Mouse (Mus musculus) brain, adult 2 months (tissue): ENCODE measurements around the gene Itpka.
"Not testable (repeated sequence)": the region's sequence is repeated elsewhere in the genome, so short reads cannot be mapped to it uniquely, and the experiment has no call there.

ENCODE experiments used
- DNase-seq: peaks from one replicate; pipeline ENCODE4 v3.0.0; 2011; ENCODE audit warnings: low read depth, low spot score

Itpka gene

DNA sequence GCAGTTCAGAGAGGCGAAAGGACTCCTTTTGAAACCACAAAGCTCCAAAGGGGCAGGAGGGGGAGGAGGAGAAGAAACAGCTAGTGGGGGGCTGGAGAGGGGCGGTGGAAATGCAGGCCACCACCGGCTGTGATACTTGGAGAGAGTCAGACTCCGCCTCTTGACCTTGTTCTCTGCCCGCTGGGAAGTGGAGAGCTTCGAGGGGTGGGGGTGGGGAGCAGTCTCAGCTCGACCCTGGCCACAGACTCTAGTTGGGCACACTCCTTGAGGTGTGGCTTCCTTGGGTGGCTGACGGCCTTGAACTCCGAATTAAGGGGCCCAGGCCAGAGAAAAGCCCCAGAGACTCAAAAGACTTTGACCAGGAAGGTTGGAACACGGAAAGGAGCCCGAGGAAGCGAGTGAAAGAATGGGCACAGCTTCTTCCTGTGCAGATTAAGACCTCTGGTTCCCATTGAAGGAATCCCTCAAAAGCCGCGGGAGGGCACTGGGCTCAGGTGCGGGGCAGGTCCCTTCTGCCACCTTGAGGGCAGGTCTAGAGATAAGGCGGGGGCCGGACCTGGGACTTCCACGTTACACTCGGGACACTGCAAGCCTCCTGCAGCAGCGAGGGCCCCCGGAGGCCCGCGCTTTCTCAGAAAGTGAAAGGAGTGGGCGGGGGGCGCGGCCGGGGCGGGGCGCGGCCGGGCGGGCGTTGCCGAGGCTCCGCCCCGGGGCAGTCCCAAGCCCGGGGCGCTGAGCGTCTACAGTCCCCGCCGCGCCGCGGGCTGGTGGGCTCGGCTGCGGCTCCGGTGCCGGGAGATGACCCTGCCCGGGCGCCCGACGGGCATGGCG is at the start of gene Itpka:
TSS of gene Itpka (plus strand) at position 757 of the 831 bp plus-strand sequence.
- DNase-seq, result peak; percentile 52

DNA sequence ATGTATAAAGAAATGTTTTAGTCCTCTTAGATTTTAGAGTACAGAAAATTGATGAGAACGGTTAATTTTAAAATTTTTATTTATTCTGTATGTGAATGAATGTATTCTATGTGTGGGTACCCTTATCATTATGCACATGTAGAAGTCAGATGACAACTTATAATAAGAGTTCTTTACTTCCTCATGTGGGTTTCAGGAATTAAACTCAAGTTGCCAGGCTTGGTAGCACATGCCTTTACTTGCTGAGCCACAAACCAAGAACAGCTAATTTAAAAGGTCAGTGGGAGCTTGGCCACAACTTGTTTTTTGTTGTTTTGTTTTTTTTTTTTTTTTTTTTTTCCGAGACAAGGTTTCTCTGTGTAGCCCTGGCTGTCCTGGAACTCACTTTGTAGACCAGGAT is 47.3 kb upstream of the Itpka start:
- DNase-seq, result no peak

DNA sequence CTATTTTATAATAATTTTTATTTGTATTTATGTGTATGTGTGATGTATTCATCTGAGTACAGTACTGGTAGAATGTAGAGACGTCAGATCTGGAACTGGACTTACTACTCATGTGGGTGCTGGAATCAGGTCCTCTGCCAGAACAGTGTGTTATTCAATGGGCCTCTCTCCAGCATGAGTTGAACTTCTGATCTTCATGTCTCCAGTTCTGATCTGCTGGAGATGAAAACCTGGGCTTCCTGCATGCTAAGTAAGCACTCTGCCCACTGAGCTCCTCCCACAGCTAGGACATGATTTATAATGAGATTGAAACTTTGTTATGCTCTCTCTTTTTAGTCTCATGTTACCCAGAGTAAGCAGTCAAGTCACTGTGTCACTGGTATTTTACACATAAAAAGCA is 46.0 kb upstream of the Itpka start:
- DNase-seq, result peak; percentile 27

DNA sequence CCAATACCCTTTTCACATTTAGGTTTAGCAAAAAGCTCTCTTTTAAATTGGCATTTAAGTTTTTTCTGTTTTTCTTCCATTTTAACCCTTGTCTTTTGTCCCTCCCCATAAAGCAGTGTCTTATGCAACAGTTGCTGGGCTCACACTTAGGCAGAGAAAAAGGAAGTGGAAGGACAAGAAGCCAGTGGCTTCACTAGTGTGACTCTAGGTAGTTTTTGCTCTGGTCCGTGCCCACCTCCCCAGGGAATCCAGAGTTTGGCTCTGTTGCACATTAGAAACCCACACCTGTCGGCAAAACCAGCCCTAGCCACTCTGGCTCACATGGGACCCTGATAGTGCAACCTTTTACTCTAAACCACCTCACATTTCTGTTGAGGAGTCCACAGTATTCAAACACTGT is 43.7 kb upstream of the Itpka start:
- no peak for DNase-seq

DNA sequence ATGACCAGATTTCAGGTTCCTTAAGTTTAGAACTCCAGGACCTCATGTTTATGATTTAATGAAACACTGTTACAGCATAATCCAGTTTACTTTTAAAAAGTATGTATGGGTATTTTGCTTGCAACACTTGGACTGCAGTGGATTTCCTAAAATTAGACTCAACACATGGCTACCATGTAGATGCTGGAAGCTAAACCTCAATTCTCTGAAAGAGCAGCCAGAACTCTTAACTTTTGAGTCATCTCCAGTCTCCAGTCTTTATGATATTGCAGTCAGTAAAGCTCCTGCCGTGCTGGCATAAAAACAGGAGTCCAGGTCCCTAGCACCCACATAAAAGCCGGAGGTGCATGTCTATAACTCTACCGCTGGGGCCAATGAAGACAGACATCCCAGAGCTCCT is 42.2 kb upstream of the Itpka start:
- peak; percentile 56 for DNase-seq

DNA sequence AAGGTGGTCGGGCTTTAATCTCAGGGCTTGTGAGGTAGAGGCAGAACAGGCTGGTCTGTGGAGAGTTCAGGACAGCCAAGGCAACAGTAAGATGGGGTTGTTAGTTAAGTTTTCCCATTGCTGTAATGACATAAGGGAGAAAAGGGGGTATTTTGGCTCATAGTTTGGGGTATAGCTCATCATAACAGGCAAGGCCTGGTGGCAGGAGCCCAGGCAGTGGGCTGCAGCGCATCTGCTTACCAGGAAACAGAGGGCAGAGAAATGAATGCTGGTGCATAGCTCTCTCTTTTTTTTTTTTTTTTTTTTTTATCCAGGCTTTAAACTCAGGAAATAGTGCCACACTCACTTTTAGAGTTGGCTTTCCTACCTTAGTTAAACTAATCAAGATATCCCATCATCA is 39.0 kb upstream of the Itpka start:
- peak; percentile 21 for DNase-seq

DNA sequence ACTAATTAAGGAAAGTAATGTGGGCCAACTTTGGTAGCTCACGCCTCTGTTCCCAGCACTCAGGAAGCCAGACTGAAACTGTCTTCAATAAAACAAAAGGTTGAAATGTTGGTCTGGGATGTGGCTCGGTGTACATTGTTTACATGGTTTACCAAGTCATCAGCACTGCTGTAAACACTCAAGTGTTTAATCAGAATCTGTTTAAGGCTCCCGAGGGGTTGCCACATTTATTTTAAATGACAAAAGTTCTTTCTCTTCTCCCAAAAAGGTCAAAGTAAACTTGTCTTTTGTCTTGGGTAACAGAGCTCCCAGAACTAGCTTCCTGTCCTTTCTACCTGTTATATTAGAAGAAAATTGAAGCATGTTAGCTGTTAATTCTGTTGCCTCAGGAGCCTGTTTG is 34.5 kb upstream of the Itpka start:
- DNase-seq, result no peak

DNA sequence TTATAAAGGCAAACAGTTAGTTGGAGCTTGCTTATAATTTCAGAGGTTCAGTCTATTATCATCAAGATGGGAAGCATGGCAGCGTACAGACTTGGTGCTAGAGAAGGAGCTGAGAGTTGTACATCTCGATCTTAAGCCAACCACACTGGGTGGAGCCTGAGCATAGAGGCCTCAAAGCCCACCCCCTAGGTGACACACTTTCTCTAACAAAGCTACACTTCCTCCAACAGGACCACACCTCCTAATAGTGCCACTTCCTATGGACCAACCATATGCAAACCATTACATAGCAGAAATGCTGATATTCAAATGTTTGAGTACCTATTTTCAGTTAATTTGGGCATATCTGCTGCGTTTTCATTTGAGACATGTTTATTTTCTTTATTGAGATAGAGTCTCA is 32.1 kb upstream of the Itpka start:
- DNase-seq, result no peak

DNA sequence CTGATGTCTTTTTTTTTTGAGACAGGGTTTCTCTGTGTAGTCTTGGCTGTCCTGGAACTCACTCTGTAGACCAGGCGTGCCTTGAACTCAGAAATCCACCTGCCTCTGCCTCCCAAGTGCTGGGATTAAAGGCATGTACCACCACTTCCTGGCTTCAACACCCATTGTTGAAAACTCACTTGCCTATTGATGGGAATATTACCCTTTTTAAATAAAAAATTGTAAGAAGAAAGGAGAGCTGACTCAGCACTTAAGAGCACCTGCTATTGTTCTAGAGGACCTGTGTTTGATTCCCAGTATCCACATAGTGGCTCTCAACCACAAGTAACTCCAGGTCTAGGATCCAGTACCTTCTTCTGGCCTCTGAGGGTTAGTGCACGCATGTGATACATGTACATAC is 26.3 kb upstream of the Itpka start:
- not testable (repeated sequence) for DNase-seq

DNA sequence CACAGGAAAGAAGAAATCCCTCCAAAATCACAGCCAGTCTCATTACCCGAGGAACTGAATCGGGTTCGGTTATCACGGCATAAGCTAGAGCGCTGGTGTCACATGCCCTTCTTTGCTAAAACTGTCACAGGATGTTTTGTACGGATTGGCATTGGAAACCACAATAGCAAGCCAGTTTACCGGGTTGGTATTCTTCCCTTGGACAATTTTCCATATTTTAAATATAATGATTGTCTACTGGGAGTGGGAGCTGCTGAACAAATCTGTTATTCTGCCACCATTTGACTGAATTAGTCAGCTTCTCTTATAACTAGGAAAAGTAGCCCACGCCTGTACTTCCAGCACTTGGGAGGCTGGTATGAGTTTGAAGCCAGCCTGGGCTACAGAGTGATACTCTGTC is 21.1 kb upstream of the Itpka start:
- DNase-seq, result no peak

DNA sequence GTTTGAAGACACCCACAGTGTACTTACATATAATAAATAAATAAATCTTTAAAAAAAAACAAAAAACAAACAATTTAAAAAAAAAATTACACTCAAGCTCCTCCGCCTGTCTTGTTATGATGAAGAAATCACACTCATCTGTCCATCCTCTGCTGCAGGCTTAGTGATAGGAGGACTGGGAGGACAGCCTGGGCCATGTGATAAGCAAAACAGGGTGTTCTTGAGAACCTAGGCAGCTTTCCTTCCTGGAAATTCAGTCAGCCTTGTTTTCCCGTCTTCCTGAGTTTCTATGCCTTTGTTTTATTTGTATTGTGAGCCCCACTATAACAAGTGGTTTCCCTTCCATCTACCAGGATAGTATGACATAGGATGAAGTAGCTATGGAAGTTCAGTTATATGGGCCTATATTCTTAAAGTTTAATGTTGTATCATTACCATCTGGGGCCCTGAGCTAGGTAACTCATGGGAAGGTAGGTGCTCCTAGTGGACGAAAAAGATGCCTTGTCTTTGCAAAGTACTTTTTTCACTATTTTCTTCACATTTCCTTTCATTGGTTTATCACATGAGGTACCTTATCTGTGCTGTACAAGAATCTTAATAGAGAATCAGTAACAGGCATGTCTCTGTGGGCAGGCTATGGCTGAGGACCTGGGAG is 14.2 kb upstream of the Itpka start:
- no peak for DNase-seq

DNA sequence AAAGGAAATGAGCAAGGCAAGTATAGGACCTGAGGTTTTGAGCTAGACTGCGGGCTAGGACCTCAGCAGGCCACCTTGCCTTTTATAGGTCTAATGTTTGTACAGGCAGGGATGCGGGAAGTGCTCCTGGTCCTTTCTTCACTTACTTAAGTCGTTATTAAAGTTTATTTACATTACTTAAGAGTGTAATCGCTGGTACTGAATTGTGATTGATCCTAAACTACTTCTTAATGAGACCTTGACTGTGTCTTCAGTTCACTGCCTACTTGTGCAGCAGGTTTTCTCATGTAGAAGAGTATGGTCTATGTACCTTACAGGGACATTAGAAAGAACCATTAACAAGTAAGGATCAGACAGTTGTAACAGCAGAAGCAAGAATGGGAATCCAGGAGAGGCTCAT is 11.4 kb upstream of the Itpka start:
- no peak for DNase-seq

DNA sequence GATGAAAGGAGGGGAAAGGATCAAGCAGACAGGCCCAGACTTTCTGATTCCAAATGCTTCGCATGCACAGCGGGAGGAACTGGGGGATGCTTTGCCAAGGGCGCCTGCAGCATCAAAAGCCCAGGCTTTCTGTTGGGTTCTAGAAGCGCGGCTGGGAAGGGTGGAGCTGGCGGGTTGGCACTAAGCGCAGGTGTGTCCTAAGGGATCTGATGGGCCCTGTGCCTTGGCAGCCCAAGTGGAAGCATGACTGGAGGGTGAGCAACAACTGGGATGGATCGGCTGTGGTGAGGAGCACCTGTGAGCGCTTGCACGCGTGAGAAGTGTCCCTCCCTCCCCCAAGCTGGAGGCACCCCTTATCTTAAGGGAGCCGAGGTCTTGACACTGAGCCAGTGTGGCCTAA is 5.0 kb upstream of the Itpka start:
- no peak for DNase-seq

DNA sequence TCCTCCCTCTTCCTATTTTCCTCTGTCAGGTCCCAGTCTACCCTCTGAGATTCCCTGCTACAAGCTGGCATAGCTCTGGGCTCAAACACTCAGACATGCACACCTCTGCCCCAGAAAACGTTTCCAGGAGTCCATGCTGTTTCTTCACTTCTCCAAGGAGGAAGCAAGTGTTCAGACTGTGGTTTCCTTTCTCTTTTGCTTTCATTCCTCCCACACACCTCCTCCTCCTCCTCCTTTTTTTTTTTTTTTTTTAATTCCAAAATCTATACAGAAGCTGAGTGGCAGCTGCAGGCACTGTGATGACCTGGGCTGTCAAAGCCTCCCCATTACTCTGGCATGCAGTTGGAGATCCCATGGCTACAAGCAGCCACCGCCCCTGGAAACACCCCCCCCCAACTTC is 1.6 kb upstream of the Itpka start:
- no peak for DNase-seq

DNA sequence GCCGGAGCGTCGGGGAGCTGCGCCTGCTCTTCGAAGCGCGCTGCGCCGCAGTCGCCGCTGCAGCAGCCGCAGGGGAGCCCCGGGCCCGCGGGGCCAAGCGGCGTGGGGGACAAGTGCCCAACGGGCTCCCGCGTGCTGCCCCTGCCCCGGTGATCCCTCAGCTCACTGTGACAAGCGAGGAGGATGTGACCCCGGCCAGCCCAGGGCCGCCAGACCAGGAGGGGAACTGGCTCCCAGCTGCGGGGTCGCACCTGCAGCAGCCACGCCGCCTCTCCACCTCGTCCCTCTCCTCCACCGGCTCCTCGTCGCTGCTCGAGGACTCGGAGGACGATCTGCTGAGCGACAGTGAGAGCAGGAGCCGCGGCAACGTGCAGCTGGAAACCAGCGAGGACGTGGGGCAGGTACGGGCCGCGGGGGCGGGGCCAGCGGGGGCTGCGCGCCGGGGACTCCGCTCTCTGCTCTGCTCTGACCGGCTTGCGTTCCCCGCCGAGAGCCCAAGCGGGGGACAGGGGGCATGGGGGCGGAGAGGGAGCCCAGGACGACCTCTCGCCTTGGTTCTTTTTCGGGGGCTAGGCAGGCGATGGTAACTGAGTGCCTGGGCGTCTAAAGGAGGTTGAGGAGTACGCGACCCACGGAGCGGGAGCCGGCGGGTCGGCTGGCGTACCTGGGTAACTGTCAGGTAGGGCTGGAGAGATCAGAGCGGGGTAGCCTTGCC is 481 bp downstream of the Itpka start:
- DNase-seq, result no peak

DNA sequence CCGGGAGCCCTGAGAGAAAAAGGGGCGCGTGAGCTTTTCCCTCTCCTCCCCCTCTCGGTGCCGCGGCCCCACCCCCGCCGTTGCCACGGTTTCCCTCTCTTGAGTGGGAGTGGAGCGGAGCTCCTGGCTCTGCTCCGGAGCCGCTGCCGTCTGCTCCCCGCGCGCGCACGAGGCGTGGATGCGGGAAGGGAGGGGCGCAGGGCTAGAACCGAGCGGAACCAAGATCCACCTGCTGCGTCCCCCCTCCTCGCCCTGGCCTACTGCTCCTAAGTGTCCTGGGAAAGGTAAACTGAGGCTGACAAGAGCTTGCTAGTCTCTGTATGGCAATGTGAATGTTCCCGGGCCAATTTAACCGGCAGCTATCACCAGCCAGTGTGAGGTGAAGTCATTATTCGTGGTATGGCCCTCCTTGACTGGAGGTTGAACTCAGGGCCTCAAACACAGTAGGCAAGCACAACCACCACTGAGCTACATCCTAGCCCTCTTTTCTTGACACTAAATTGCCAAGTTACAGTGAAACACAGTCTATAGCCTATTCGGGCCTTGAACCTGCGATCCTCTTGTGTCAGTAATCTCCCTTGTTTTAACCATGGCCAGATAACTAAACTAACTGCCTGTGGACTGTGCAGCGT is 1.2 kb downstream of the Itpka start:
- DNase-seq, result peak; percentile 72

DNA sequence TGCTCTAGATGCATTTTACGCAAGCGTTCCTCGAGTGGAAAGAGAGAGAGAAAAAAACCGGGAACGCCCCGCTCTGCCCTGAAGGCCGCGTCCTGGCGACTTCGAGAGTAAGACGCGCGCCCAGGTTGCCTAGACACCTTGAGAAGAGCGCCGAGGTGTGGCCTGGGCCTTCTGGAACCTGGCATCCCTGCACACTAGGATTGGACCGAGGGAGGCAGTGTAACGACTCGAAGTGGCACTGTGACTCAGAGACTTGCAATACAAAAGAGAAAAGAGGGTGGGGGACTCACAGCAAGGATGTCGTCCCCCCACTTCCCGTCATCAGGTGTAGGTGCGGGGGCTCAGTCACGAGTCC is 1.6 kb downstream of the Itpka start:
- peak; percentile 52 for DNase-seq

DNA sequence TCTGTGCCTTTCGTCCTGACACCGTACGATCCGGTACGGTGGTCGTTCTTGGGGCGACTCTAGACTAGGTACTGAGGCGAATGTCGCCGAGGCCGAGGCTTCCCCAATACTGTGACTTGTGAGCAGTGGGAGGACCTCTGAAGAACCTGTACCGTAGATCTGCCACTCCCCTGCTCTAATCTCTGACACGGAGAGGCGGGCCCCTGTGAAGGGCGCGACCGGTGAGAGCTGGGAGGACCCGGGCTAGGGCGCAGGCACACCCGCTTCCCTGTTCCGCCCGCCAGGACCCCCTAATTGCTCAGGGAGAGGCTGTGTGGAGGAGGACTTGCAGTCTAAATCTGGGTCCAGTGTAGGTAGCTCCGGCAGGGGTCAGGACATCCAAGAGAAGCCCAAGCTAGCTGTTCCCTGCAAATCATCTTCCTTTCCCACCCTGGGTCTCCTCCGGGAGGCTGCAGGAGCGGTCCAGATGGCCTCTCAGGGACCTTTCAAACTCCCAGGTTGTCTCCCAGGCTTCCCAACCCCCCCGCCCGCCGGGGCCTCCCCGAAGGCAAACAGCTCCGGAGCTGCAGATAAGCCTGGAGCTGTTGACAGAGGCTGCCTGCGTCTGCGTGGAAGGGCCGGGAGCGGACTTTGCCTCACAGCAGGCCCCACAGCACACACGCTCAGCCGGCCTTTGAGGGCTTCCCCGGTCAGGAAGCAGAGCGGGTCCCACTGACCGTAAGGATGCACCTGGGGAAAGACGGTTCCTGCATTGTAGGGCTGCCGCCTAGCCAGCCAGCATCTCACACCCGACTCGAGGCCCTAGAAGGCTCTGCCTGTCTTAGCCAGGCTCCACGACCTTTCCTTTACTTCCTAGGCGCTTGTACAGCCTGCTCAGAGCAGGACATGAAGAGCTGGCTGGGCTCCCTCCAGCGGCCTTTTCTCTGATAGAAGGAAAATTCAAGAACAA is 2.3 kb downstream of the Itpka start:
- DNase-seq, result no peak

DNA sequence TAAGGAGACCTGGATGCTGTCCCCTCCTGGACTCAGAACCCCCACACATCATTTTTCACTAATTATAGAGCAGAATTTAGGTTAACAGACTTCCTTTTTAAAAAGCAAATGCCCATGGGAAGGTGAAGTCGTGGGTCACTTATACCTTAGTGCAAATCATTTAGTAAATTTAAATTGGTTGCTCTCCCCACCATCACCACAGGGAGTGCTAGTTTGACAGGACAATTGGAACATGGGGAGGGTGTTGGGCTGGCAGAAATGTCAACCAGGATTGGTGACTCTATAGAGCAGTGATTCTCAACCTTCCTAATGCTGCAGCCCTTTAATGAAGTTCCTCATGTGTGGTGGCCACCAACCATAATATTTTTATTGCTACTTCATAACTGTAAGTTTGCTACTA is 3.1 kb downstream of the Itpka start:
- peak; percentile 69 for DNase-seq

DNA sequence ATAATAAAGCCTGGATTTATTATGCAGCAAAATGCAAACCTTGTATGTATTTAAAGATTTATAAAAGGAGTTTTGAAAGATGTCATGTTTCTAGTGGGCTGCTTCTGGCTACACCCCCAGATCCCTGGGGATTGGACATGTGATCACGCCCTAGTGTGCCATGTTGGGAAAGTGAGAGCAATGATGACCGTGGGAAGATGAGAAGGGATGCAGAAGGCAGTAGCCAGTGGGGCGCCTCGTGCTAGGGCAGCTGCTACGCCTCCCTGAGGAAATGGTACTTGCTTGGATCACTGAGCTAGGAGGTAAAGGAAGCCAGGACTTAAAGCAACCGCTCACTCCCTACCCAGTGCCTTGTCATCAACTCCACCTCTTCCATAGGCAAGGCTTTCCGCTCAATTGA is 5.4 kb downstream of the Itpka start:
- DNase-seq, result peak; percentile 88

DNA sequence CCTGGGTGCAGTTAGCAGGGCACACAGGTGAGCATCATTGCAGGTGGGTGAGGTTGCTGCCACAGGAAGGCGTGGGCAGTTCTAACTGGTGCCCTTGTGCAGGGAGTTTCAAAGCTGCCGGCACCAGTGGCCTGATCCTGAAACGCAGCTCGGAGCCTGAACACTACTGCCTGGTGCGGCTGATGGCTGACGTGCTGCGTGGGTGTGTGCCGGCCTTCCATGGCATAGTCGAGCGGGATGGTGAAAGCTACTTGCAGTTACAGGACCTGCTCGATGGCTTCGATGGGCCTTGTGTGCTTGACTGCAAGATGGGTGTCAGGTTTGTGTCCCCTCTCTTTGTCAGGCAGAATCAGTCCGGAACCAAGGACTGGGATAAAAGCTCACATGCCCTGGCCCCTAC is 7.1 kb downstream of the Itpka start:
- no peak for DNase-seq
